Mouse (Mus musculus): ENCODE measurements around the gene Elmsan1. TPM values are rescaled to one million over a fixed set of nuclear protein-coding genes. Genes with fewer than 3 reads are reported as not detected.

Gene Elmsan1
- polyA plus RNA-seq, 1 experiment from 2014 or later, result 13.4 TPM

DNA sequence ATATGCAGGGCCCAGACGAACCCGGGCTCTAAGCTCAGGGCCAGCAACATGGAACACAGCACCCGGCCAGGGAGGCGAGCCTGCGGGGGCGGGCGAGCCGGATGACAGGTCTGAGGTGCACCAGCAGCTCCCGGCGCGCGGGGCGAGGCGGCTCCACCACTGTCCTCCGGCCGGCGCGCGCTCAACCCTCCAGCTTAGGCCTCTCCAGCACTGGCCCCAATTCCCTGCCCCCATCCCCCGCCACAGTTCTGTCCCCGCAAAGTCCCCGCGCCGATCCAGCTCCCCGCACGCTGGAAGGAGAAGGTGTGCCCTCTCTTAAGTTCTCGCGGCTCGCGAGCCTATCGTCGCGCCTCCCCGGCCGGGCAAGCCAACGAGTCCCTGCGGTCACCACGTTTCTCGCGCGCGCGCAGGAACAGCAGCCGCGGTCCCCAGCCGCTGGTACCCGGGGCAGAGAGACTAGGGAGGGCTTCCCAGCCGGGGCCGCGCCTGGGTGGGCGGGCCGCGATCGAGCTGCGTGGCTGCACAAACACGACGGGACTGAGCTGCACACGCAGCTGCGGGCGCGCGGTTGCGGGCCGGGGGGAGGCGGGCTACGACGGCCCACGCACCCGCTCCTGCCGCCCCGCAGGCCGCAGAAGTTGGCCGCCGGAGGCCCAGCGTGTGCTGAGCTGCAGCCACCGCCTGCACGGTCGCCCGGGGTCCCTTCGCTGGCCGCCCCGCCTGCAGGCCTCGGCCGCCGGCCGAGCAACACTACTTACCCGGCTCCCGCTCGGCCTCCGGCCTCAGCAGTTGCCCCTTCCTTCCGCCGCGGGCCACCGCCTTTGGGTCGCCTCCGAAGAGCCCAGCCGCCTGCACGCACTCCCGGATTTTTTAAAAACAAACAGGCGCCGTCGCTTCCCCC lies 25.7 kb downstream of the Elmsan1 start:
- peak; percentile 82 for DNase-seq (ENCODE audit: low spot score)
- Histone ChIP-seq H3K36me3 (ENCODE audit: control insufficient read depth, insufficient read depth, low read length) (no peaks in the 10 kb centered on the region), H3K4me2 (peak overlapping the region; percentile 93), H3K9ac (ENCODE audit: low read depth, low read length) (peak overlapping the region; percentile 98), H3K9me3 (ENCODE audit: control insufficient read depth, low read length) (no peaks in the 10 kb centered on the region), H3K27me3 (replicated peaks; ENCODE audit: control insufficient read depth, insufficient read depth, low read length) (no peaks in the 10 kb centered on the region), H3K27ac (ENCODE audit: low read depth, low read length) (peak overlapping the region; percentile 99), H3K4me1 (replicated peaks; ENCODE audit: control insufficient read depth, insufficient read depth, low read length) (peaks cover 74% of the 10 kb centered on the region), H3K4me3 (ENCODE audit: low read depth, low read length) (peak overlapping the region; percentile 93)
- WGBS, result under 1% methylated on average over 101 of the region's 102 CpGs
- peak; percentile 29 for ATAC-seq (replicated peaks; ENCODE audit: low FRiP score)

DNA sequence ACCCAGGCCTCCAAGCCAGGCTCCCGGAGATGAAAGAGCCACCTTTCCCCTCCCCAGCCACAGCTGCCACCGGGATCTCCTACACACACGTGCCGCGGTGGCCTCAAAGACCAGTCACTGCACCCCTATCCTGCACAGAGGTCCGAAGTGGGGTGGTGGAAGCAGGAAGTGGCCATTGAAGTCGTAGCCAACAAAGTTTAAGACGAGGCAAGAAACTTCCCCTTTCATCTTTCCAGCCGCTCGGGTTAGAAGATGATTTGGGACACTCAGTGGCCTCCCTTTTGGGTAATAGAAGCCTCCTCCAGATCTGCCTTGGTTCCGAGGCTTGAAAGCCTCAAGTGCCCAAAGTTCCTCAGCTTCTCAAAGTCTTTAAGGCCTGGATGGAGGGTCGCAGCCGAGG lies 26.4 kb downstream of the Elmsan1 start:
- H3K27ac ChIP-seq (ENCODE audit: low read depth, low read length), result peak overlapping the region; percentile 99
- peak overlapping the region; percentile 98 for H3K9ac ChIP-seq (ENCODE audit: low read depth, low read length)
- peak overlapping the region; percentile 93 for H3K4me2 ChIP-seq
- DNase-seq (ENCODE audit: low spot score), result no peak
- H3K9me3 ChIP-seq (ENCODE audit: control insufficient read depth, low read length), result no peaks in the 10 kb centered on the region
- ATAC-seq (replicated peaks; ENCODE audit: low FRiP score), result no peak
- no peaks in the 10 kb centered on the region for H3K27me3 ChIP-seq (replicated peaks; ENCODE audit: control insufficient read depth, insufficient read depth, low read length)
- WGBS, result under 1% methylated on average over 13 of the region's 13 CpGs
- H3K36me3 ChIP-seq (ENCODE audit: control insufficient read depth, insufficient read depth, low read length), result no peaks in the 10 kb centered on the region; the same call in 1 of the 2 replicates
- H3K4me3 ChIP-seq (ENCODE audit: low read depth, low read length), result peak overlapping the region; percentile 93
- peaks cover 70% of the 10 kb centered on the region for H3K4me1 ChIP-seq (replicated peaks; ENCODE audit: control insufficient read depth, insufficient read depth, low read length)

DNA sequence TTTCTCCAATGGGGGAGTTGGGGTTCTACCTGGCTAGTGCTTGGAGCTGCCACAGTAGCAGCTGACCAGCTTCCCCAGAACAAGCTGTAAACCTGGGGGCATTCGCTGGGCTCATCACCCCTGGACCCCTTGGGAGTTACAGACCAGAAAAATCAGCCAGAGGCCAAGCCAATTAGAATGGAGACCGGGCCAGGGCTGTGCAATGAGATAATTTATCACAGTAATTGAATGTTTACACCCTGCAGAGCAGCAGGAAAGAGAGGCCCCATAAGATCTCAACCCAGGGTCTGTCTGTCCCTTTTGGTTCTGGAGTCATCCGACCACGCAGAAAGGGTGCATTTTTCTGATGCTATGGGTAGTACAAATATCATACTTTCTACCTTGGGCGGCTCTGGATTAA lies 26.9 kb downstream of the Elmsan1 start:
- H3K9ac ChIP-seq (ENCODE audit: low read depth, low read length), result peak overlapping the region; percentile 98
- peak overlapping the region; percentile 93 for H3K4me3 ChIP-seq (ENCODE audit: low read depth, low read length)
- WGBS, result 10% methylated on average over 5 of the region's 5 CpGs
- DNase-seq (ENCODE audit: low spot score) (no peak), ATAC-seq (replicated peaks; ENCODE audit: low FRiP score) (peak; percentile 35; the same call in 1 of the 2 replicates)
- H3K4me1 ChIP-seq (replicated peaks; ENCODE audit: control insufficient read depth, insufficient read depth, low read length), result peaks cover 68% of the 10 kb centered on the region
- peak overlapping the region; percentile 99 for H3K27ac ChIP-seq (ENCODE audit: low read depth, low read length)
- H3K27me3 ChIP-seq (replicated peaks; ENCODE audit: control insufficient read depth, insufficient read depth, low read length), result no peaks in the 10 kb centered on the region
- peaks cover 5% of the 10 kb centered on the region for H3K36me3 ChIP-seq (ENCODE audit: control insufficient read depth, insufficient read depth, low read length)
- H3K9me3 ChIP-seq (ENCODE audit: control insufficient read depth, low read length), result no peaks in the 10 kb centered on the region; the same call in 1 of the 2 replicates
- H3K4me2 ChIP-seq, result peak overlapping the region; percentile 93

DNA sequence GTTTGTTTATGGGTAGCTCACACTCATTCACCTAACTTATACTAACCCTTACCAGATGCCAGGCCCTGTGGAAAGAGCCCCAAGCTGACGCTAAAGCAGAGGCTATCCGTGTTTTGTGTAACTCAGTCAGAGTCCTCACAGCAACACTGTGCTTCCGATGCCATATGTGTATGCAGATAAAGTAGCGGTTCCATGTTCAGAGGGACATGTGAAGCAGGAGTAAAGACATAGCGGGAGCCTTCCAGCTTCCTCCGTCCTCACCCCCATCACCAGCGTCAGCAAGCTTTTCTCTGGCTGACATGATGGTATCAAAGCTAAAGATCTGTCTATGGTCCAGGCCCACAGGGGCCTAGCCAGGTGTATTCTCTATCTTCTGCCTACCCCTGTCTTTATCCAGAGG lies 27.5 kb downstream of the Elmsan1 start:
- Histone ChIP-seq H3K4me1 (replicated peaks; ENCODE audit: control insufficient read depth, insufficient read depth, low read length) (peaks cover 63% of the 10 kb centered on the region), H3K36me3 (ENCODE audit: control insufficient read depth, insufficient read depth, low read length) (peaks cover 11% of the 10 kb centered on the region), H3K27me3 (replicated peaks; ENCODE audit: control insufficient read depth, insufficient read depth, low read length) (no peaks in the 10 kb centered on the region), H3K4me3 (ENCODE audit: low read depth, low read length) (peak overlapping the region; percentile 93), H3K27ac (ENCODE audit: low read depth, low read length) (peak overlapping the region; percentile 99), H3K9me3 (ENCODE audit: control insufficient read depth, low read length) (no peaks in the 10 kb centered on the region; the same call in 1 of the 2 replicates), H3K4me2 (peak overlapping the region; percentile 93), H3K9ac (ENCODE audit: low read depth, low read length) (peak overlapping the region; percentile 98; the same call in 1 of the 2 replicates)
- WGBS, result 42% methylated on average over 7 of the region's 7 CpGs
- ATAC-seq (replicated peaks; ENCODE audit: low FRiP score) (peak; percentile 13; the same call in 1 of the 2 replicates), DNase-seq (ENCODE audit: low spot score) (no peak)

DNA sequence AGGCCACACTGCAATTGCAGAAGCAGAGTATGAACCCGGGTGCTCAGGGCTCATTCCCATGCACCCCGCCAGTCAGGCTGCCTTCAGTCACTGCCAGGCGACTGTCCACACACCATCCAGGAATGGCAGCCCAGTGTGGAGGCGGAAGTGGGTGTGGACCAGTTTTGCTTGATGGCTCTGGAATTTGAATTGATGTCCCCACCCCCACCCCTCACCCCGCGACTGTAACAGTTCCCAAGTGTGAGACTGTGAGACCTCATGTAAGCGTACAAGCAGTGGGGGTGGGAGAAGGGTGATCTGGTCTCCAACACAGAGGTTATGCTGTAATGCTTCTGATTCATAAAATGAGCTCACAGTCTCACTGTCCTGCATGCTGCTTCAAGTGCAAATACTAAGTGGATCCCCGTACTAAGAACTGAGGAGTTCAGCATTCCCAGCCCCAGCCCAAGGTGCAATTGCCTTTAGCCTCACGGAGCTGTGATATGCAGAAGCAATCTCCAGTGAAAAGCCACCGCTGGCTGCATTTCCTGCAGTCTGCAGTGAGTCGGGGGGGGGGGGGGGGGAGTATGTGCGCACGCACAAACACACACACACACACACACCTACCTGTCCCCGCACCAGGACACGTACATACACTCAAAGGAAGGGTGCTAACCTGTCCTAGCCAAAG lies 28.4 kb downstream of the Elmsan1 start:
- ATAC-seq (replicated peaks; ENCODE audit: low FRiP score), result no peak
- Histone ChIP-seq H3K4me1 (replicated peaks; ENCODE audit: control insufficient read depth, insufficient read depth, low read length) (peaks cover 57% of the 10 kb centered on the region), H3K9ac (ENCODE audit: low read depth, low read length) (peak overlapping the region; percentile 23; the same call in 1 of the 2 replicates), H3K4me3 (ENCODE audit: low read depth, low read length) (peak overlapping the region; percentile 93), H3K27me3 (replicated peaks; ENCODE audit: control insufficient read depth, insufficient read depth, low read length) (no peaks in the 10 kb centered on the region), H3K36me3 (ENCODE audit: control insufficient read depth, insufficient read depth, low read length) (peaks cover 17% of the 10 kb centered on the region), H3K27ac (ENCODE audit: low read depth, low read length) (no peak overlapping the region), H3K9me3 (ENCODE audit: control insufficient read depth, low read length) (no peaks in the 10 kb centered on the region; the same call in 1 of the 2 replicates), H3K4me2 (peak overlapping the region; percentile 93)
- no peak for DNase-seq (ENCODE audit: low spot score)
- WGBS, result 38% methylated on average over 15 of the region's 15 CpGs

DNA sequence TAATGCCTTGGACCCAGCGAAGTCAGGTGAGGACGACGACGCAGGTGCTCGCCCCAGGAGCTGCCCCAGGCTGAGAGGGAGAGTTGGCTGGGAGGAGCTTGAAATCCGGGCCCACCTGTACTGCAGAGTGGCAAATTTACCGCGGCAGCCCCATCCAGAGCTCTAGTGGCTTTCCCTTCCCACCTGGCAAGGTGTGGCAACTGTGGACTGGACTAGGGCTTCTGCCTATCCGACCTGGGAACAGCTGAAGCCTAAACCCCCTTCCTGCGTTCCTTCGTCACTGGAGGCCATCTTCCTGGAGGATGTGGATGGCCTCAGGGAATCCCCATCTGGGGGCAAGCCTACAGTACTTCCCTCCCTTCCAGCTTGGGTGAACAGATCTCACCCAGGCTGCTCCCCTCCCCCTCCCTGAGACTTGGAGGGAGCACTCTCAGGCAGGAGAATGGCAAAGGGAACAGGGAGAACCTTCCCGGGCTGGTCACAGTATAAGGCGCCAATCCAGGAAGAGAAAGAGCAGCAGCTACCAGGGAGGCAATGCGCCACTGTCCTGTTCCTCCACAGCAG lies 29.7 kb downstream of the Elmsan1 start:
- no peak for ATAC-seq (replicated peaks; ENCODE audit: low FRiP score)
- H3K4me3 ChIP-seq (ENCODE audit: low read depth, low read length), result 0 out of 2 replicates have a peak overlapping the region, but pooled peaks have one; percentile 1
- DNase-seq (ENCODE audit: low spot score), result no peak
- peaks cover 21% of the 10 kb centered on the region for H3K36me3 ChIP-seq (ENCODE audit: control insufficient read depth, insufficient read depth, low read length)
- peak overlapping the region; percentile 27 for H3K4me2 ChIP-seq
- H3K9me3 ChIP-seq (ENCODE audit: control insufficient read depth, low read length), result no peaks in the 10 kb centered on the region; the same call in 1 of the 2 replicates
- 0 out of 2 replicates have a peak overlapping the region, but pooled peaks have one; percentile 30 for H3K9ac ChIP-seq (ENCODE audit: low read depth, low read length)
- H3K27ac ChIP-seq (ENCODE audit: low read depth, low read length), result no peak overlapping the region
- H3K27me3 ChIP-seq (replicated peaks; ENCODE audit: control insufficient read depth, insufficient read depth, low read length), result no peaks in the 10 kb centered on the region
- H3K4me1 ChIP-seq (replicated peaks; ENCODE audit: control insufficient read depth, insufficient read depth, low read length), result peaks cover 51% of the 10 kb centered on the region
- WGBS, result 69% methylated on average over 14 of the region's 14 CpGs

DNA sequence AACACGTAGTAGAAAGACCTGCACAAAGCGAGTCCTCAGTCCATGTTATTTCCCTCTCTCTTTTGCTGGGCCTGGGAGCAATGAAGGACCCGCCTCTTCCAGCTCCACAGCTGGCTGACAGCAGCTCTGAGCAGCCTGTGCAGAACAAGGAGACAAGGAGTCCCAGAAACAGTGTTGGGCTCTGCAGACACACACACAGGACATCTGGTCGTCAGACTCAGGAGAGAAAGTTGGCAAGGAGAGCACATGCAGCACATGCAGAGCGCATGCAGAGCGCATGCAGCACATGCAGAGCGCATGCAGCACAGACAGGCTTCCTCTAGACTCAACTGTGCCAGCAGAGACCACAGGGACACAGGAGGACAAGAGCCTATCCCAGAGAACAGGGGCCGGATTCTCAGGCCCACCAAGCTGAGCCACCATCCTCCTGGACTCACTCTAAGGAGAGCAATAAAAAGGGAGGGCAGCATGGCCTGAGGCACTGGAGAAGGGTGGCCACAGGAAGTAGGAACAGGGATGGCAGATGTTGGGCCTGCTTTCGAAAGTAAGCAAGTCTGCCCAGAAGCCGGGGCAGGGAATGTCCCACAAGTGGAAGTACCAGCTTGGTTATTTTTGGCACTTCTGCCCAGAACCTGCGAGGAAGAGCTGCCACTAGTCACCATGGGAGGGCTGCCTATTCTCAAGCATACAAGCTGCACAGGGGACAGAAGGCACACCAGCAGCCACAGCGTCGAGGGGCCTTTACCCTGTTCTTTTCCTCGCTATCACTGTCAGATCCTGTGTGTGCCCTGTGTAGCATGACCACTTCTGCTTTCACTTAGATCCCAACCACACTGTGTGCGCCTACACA lies 30.7 kb downstream of the Elmsan1 start:
- no peak overlapping the region for H3K9ac ChIP-seq (ENCODE audit: low read depth, low read length)
- no peak overlapping the region for H3K27ac ChIP-seq (ENCODE audit: low read depth, low read length)
- 0 out of 2 replicates have a peak overlapping the region, but pooled peaks have one; percentile 16 for H3K4me2 ChIP-seq

More for the DNA sequence above, 30.7 kb downstream of the Elmsan1 start:
- Histone ChIP-seq H3K4me1 (replicated peaks; ENCODE audit: control insufficient read depth, insufficient read depth, low read length) (peaks cover 53% of the 10 kb centered on the region), H3K27me3 (replicated peaks; ENCODE audit: control insufficient read depth, insufficient read depth, low read length) (no peaks in the 10 kb centered on the region), H3K4me3 (ENCODE audit: low read depth, low read length) (no peak overlapping the region), H3K9me3 (ENCODE audit: control insufficient read depth, low read length) (no peaks in the 10 kb centered on the region; the same call in 1 of the 2 replicates), H3K36me3 (ENCODE audit: control insufficient read depth, insufficient read depth, low read length) (peaks cover 21% of the 10 kb centered on the region)
- ATAC-seq (replicated peaks; ENCODE audit: low FRiP score), result no peak
- 72% methylated on average over 15 of the region's 15 CpGs for WGBS
- no peak for DNase-seq (ENCODE audit: low spot score)
